Mouse (Mus musculus) CD4-positive, CD25-positive, alpha-beta regulatory T cell, adult 4 months (primary cell): ENCODE measurements around the gene Klrc1. TPM values are rescaled to one million over a fixed set of nuclear protein-coding genes. Genes with fewer than 3 reads are reported as not detected.
"Not testable (repeated sequence)": the region's sequence is repeated elsewhere in the genome, so short reads cannot be mapped to it uniquely, and the experiment has no call there.

Experiments used
- ATAC-seq: one replicate; pipeline ENCODE4 v1.8.0; 2017
- polyA plus RNA-seq, 2 experiments: library from polyadenylated mRNA; unstranded; fragments of 100-300 nt; shearing (Covaris generic); gene quantifications; one replicate each; pipeline ENCODE4 v1.2.1; 2017

Gene Klrc1
- under 1 TPM in 1 of 2 experiments, not detected in 1; 0.17 TPM for polyA plus RNA-seq

DNA sequence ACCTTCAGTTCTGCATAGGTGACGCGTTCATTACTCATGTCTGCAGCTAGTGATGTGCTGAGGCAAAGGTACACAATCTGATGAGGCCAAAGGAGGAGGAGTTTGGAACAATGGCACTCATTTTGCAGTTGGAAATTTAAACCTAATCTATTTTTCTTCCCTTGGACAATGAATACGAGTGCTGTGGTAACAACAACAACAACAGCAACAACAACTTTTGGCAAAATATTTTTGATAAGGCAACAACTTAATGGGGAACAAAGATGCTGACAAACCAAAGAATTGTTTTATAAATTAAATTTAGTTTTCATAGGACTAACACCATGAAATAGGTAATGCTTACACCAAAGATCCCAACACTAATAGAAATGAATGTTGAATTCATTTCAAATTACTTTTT, at the start of gene Klrc1:
Gene Klrc1, minus strand, starts transcription at position 101 of the 400 bp plus-strand sequence.
- no peak for ATAC-seq

DNA sequence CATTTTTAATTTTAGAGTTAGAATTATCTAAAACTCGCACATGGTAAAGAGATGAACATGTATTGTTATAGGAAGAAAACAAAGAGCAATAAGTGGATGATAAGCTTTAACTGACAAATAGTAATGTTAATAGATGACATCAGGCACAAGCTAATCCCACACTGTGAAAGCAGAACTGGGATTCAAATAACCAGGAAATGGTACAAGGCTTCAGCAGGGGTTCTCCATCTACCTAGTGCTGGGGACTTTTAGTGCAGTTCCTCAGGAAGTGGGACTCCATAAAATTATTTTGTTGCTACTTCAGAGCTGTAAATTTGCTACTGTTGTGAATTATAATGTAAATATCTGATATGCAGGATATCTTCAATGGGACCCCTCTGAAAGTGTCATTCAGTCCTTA, 48.5 kb upstream of the Klrc1 start:
- ATAC-seq: no peak

DNA sequence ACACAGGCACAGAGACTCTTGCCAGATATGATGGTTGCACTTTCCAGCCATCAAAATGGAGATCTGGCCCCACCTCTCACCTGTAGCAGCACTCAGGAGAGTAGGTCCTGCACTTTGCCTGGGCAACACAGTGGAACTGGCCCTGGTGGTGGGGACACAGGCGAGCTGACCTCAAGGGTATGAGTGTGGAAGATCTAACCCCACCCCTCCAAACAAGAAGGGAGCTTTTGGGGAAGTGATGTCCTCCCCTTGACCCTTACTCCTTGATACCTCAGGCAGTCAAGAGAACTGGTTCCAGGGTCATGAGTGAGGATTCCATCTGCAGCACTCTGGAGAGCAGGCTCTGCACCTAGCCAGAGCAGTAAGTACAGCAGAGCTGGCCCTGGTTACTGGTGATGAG, 42.6 kb upstream of the Klrc1 start:
- ATAC-seq: no peak

DNA sequence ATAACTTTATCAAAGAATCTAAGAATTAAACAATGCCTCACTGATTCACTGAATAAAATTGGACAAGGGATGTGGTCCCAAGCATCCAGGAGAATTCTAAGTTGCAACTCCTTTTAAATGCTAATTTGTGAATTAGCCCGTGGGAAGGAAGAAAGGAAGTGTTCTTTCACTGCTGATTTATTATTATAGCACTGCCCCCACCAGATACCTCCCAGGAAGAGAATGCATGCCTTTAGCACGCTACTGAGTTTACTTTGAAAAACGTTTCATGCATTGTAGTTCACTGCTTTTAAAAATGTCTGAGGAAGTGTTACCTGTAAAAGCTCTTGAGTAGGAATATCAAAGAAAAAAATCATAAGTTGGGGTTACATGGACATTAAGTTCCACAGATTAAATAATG, 41.7 kb upstream of the Klrc1 start:
- no peak for ATAC-seq

DNA sequence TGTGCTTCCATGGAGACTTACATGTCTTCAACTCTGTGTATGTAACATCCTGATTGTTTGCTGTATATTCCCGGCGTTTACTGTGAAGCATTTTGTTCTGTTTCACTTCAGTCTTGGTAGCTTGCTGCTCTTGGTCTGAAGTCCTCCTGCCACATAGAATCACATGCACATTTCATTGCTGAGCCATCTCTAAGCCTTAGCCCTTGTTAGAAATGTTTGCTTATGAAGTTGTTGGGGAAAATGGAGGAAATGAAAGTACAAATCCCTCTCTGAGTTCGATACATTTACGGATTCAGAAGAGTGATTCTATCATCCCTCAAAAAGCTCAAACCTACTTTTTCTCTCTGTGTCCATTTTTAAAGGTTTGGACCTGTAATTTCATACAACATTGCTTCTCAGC, 38.3 kb upstream of the Klrc1 start, which contains the start of gene Klri1:
Gene Klri1, minus strand, starts transcription at position 101 of the 400 bp plus-strand sequence.
- ATAC-seq: no peak

DNA sequence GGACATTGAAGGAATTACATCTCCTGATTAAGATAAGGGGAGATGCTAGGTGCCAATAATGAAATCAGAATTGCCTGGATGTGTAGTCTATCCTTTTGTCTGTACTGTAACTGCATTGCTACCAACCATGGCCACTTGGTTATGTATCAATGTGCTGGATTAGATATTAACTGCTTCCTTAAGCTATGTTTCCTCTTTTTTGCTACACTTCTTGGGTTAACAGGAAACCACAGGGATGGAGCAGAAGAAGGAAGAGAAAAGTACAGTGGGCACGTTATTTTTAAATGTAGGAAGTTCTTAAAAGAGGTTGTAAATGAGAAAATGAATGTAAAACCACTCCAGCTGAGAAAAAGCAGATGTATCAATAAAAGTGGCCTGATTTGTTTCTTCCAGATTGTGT, 34.8 kb upstream of the Klrc1 start:
- no peak for ATAC-seq

DNA sequence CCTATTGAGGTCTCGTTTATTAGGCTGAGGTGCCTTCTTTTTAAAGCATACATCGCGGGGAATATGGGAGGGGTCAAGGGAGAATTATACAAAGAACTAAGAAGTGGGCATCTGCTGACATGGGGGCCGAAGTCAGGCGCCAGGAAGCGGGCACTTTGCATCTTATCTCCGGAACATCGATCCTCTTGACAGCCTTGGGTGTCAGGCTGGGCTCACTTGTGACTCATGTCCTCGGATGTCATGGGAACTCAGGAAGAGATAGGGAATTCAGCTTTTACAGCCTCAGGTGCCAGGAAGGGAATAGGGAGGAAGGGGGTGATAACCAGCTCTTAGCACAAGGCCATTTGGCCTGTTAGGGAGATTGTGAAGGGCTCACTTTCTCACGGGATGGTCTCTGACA, 12.7 kb upstream of the Klrc1 start:
- ATAC-seq: not testable (repeated sequence)

DNA sequence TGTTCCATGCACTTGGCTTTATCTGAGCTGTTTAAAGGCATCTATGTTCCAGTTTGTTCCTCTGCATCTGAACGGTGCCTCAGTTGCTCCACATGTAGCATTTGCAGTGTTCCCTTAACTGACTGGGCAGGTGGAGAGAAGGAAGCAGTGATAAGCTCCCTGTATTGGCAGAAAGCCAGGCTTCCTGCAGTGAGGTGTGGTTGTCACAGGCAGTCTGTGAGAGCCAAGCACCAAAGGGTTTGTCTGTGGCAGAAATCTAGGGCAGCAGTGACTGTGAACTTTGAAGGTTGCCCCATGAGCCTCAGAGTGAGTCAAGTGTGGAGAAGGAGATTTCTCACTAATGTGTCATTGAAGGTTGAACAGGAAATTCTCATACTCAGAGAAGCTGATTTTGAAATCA, 1.6 kb upstream of the Klrc1 start:
- ATAC-seq: no peak

DNA sequence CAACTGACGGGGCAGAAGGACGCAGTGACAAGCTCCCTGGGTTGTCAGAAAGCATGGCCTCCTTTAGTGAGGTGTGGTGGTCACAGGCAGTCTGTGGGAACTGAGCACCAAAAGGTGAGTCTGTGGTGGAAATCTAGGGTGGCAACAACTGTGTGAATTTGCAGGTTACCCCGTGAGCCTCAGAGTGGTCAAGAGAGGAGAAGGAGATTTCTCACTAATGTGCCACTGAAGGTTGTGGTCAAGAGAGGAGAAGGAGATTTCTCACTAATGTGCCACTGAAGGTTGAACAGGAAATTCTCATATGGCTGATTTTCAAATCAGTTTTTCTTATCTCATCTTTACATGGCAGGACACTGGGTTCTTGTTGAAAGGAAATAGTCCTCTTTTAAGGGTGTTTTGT, 17.5 kb downstream of the Klrc1 start:
- not testable (repeated sequence) for ATAC-seq

DNA sequence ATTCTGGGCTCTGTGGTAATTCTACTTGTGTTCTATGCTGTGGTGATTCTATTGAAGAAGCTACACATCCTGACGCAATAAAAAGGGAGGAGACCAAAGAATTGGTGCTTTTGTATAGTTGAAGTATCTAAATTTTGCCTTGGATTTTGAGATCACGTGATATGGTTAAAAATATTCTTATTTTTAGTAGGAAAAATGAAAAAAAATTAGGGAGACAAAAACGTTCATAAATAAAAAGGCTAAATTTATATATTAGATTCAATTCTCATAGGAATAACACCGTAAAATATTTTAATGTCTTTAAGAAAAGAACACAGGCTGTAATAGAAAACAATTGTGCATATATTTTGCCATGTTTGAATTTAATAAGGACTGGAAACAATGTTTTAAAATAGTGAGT, 18.2 kb downstream of the Klrc1 start, which contains the start of gene Klrc2:
Gene Klrc2, minus strand, starts transcription at position 101 of the 400 bp plus-strand sequence.
- ATAC-seq: not testable (repeated sequence)

DNA sequence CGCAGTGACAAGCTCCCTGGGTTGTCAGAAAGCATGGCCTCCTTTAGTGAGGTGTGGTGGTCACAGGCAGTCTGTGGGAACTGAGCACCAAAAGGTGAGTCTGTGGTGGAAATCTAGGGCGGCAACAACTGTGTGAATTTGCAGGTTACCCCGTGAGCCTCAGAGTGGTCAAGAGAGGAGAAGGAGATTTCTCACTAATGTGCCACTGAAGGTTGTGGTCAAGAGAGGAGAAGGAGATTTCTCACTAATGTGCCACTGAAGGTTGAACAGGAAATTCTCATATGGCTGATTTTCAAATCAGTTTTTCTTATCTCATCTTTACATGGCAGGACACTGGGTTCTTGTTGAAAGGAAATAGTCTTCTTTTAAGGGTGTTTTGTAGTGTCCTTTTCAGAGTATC, 34.7 kb downstream of the Klrc1 start:
- not testable (repeated sequence) for ATAC-seq

DNA sequence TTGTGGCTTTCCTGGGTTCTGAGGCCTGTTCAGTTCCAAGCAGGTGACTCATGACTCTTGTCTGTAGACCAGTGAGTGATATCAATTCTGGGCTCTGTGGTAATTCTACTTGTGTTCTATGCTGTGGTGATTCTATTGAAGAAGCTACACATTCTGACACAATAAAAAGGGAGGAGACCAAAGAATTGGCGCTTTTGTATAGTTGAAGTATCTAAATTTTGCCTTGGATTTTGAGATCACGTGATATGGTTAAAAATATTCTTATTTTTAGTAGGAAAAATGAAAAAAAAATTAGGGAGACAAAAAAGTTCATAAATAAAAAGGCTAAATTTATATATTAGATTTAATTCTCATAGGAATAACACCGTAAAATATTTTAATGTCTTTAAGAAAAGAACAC, 35.5 kb downstream of the Klrc1 start, which contains the start of gene Klrc3:
Gene Klrc3, minus strand, starts transcription at position 101 of the 400 bp plus-strand sequence.
- ATAC-seq: not testable (repeated sequence)

DNA sequence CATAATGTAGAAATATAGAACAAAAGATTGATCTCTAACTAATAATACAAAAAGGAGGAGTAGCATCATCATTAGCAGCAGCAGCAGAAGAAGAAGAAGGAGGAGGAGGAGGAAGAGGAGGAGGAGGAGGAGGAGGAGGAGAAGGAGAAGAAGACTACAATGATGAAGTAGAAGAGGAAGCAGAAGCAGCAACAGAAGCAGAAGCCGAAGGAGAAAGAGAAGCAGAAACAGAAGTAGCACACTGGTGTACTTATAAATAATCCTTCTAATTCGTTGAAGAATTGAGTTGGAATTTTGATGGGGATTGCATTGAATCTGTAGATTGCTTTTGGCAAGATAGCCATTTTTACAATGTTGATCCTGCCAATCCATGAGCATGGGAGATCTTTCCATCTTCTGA, 47.7 kb downstream of the Klrc1 start:
- not testable (repeated sequence) for ATAC-seq

DNA sequence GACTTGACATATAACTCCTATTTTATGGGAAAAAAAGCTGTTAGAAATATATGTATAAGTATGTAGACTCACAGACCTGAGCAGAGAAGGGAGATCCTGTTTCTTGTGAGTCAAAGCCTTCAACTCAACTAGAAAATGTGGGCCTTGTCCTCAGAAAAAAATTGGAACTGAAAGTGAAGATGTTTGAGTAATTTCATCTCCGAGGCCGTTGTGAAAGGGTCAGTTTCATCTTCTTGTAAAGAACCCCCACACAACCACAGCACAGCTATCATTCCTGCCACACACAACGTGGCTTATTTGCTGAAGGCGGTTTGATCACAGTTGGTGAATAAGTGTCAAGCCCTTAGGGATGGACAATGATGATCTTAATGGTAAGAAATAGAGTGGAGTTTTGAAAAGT, 55.0 kb downstream of the Klrc1 start, which contains the start of gene Klrk1:
Gene Klrk1, minus strand, starts transcription at position 130 of the 400 bp plus-strand sequence.
- ATAC-seq: no peak

Other genes with a start within 250 kb of the Klrc1 start
- not detected for gene Clec1a, start 227.0 kb downstream of the Klrc1 start, polyA plus RNA-seq
- gene Olr1, start 171.8 kb downstream of the Klrc1 start, polyA plus RNA-seq: under 1 TPM in 1 of 2 experiments, not detected in 1; 0.16 TPM
- not detected for gene Tmem52b, start 166.4 kb downstream of the Klrc1 start, polyA plus RNA-seq
- 10 to 100 TPM in 1 of 2 experiments, 1 to 10 TPM in 1; 6.9 to 13.7 TPM for gene Gabarapl1, start 145.8 kb downstream of the Klrc1 start, polyA plus RNA-seq
- gene Klre1, start 101.1 kb downstream of the Klrc1 start, polyA plus RNA-seq: under 1 TPM in 1 of 2 experiments, not detected in 1; 0.35 TPM
- gene Klrd1, start 87.2 kb downstream of the Klrc1 start, polyA plus RNA-seq: not detected
- gene Klrk1, start 55.1 kb downstream of the Klrc1 start, polyA plus RNA-seq: under 1 TPM; 0.39 to 0.49 TPM
- not detected for gene Klrc3, start 35.6 kb downstream of the Klrc1 start, polyA plus RNA-seq
- under 1 TPM in 1 of 2 experiments, not detected in 1; 0.19 TPM for gene Klrc2, start 18.3 kb downstream of the Klrc1 start, polyA plus RNA-seq
- gene Klri1, start 38.2 kb upstream of the Klrc1 start, polyA plus RNA-seq: not detected
- not detected for gene Klri2, start 61.5 kb upstream of the Klrc1 start, polyA plus RNA-seq
- gene Gm156, start 105.3 kb upstream of the Klrc1 start, polyA plus RNA-seq: not detected
- not detected for gene Gm17631, start 183.7 kb upstream of the Klrc1 start, polyA plus RNA-seq
- gene Klra17, start 197.7 kb upstream of the Klrc1 start, polyA plus RNA-seq: not detected
- gene Klra5, start 238.7 kb upstream of the Klrc1 start, polyA plus RNA-seq: not detected